Mouse (Mus musculus) c-Kit-positive CD71-positive TER-119-negative erythroid progenitor cells, embryonic 14.5 days (primary cell): Measurements from ENCODE around the gene Cela2a.
A peak's percentile ranks its signal among the peaks of the same experiment; 100 is the strongest.

Source experiments
- DNase-seq: peaks from one replicate; pipeline ENCODE4 v3.0.0-alpha.2; 2013; ENCODE audit warnings: low read depth

Cela2a gene

GRCm38 (mm10) chr4:141858501-141858900, 32.5 kb upstream of the Cela2a start:
- DNase-seq, result no peak

- DNase-seq, result peak; percentile 55
Measured at GRCm38 (mm10) chr4:141857422-141857930, 31.5 kb upstream of the Cela2a start.

GRCm38 (mm10) chr4:141853437-141853836, 27.5 kb upstream of the Cela2a start:
- DNase-seq, result no peak

- no peak for DNase-seq
Measured at GRCm38 (mm10) chr4:141845999-141846398, 20.0 kb upstream of the Cela2a start, which contains the start of gene Ctrc. Gene Ctrc (minus strand): TSS chr4:141846359.

- DNase-seq, result no peak
Measured at GRCm38 (mm10) chr4:141834536-141835095, 8.7 kb upstream of the Cela2a start.

GRCm38 (mm10) chr4:141833911-141834310, 8.0 kb upstream of the Cela2a start:
- no peak for DNase-seq

- no peak for DNase-seq
Measured at GRCm38 (mm10) chr4:141831361-141831760, 5.4 kb upstream of the Cela2a start.

GRCm38 (mm10) chr4:141830381-141830780, 4.4 kb upstream of the Cela2a start:
- no peak for DNase-seq

GRCm38 (mm10) chr4:141828177-141828576, 2.2 kb upstream of the Cela2a start:
- no peak for DNase-seq

- no peak for DNase-seq
Measured at GRCm38 (mm10) chr4:141827401-141827800, 1.4 kb upstream of the Cela2a start.

- peak; percentile 82 for DNase-seq
Measured at GRCm38 (mm10) chr4:141822979-141823378, 3.0 kb downstream of the Cela2a start.

- DNase-seq, result no peak
Measured at GRCm38 (mm10) chr4:141822089-141822488, 3.9 kb downstream of the Cela2a start.

GRCm38 (mm10) chr4:141821178-141821577, 4.8 kb downstream of the Cela2a start:
- DNase-seq, result no peak

GRCm38 (mm10) chr4:141819316-141819715, 6.6 kb downstream of the Cela2a start:
- no peak for DNase-seq

- DNase-seq, result no peak
Measured at GRCm38 (mm10) chr4:141818861-141819260, 7.1 kb downstream of the Cela2a start.

GRCm38 (mm10) chr4:141817706-141818105, 8.3 kb downstream of the Cela2a start:
- DNase-seq, result no peak

GRCm38 (mm10) chr4:141816776-141817655, 8.9 kb downstream of the Cela2a start:
- no peak for DNase-seq

- DNase-seq, result no peak
Measured at GRCm38 (mm10) chr4:141816267-141816666, 9.7 kb downstream of the Cela2a start.

- DNase-seq, result no peak
Measured at GRCm38 (mm10) chr4:141811375-141811774, 14.6 kb downstream of the Cela2a start.

GRCm38 (mm10) chr4:141810975-141811374, 15.0 kb downstream of the Cela2a start:
- DNase-seq, result no peak

- DNase-seq, result peak; percentile 35
Measured at GRCm38 (mm10) chr4:141809850-141810464, 16.0 kb downstream of the Cela2a start.

GRCm38 (mm10) chr4:141805886-141806285, 20.1 kb downstream of the Cela2a start:
- DNase-seq, result no peak

GRCm38 (mm10) chr4:141804105-141804504, 21.9 kb downstream of the Cela2a start:
- DNase-seq, result no peak
